Mouse (Mus musculus): ENCODE data around the gene Fkbpl.
A peak's percentile ranks its signal among the peaks of the same experiment; 100 is the strongest.

Fkbpl gene

DNA sequence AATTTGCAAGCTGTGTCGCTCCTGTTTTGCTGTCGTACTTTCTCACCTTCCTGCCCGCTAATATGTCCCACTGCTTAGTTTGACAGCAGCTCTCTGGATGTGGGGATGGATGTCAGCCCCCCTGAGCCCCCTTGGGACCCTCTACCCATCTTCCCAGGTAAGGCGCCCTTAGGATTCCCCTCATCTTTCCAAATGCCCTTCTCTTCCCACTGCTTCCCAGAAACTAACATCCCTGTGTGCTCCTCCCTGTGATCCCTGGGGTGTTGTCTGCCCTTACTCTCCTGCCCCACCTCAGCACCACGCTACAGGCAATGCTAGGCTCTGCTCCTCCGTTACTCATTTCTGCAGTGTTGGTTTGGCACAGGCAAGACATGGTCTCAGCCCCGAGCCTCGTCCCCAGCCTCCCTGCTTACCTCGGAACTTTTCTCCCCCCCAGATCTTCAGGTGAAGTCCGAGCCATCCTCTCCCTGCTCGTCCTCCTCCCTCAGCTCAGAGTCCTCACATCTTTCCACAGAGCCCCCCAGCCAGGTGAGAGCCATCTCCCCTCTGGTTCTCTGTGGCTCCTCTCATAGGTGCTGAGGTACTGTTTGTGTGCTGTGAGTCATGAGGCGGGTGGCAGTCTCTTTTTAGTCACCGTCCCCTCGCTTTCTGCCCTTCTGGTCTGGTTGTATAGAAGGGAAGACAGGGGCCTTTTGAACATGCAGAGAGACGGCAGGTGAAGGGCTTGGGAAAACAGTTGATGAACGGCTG is 3.8 kb downstream of the Fkbpl start:
- no peak for DNase-seq (ENCODE audit: low read depth, low spot score)

DNA sequence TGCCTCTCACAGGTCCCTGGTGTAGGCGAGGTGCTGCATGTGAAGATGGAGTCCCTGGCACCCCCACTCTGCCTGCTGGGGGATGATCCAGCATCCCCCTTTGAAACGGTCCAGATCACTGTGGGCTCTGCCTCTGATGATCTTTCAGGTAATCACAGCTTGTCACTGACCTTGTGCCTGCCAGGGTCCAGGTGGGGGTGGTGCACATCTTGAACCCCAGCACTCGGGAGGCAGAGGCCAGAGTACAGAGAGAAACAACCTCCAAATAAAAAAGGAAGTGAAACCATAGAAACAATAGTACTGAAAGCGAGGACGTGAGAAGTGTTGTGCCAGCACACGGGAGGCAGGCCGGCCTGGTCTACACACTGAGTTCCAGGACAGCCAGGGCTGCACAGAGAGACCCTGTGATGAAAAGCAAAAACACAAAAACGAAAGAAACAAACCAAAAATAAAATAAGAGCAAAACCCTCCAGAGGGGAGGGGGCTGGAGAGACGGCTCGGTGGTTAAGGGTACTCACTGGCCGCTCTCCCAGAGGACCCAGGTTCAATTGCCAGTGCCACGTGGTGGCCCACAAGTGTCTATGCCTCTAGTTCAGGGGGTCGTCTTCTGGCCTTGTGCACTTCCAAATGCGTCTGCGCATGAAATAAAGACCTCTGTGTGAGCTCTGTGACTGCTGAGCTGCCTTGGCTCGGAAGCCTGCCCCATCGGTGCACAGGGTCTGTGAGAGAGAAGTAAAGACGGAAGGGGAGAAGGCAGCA is 4.7 kb downstream of the Fkbpl start:
- DNase-seq (ENCODE audit: low read depth, low spot score) = no peak

DNA sequence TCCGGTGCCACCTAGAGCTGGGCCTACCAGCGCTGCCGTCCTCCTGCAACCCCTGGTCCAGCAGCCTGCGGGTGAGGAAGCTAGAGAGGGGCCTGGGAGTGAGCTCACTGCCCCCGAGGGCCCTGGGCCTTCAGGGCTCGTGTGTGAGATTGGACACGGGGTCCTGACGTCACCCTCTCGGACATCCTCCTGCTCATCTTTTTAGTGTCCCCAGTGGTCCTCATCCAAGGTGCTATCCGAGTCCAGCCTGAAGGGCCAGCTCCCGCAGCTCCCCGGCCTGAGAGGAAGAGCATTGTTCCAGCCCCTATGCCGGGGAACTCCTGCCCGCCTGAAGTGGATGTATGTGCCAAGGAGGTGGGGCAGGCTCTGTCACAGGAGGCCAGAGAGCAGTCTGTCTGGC is 6.2 kb downstream of the Fkbpl start:
- no peak for DNase-seq (ENCODE audit: low read depth, low spot score)

DNA sequence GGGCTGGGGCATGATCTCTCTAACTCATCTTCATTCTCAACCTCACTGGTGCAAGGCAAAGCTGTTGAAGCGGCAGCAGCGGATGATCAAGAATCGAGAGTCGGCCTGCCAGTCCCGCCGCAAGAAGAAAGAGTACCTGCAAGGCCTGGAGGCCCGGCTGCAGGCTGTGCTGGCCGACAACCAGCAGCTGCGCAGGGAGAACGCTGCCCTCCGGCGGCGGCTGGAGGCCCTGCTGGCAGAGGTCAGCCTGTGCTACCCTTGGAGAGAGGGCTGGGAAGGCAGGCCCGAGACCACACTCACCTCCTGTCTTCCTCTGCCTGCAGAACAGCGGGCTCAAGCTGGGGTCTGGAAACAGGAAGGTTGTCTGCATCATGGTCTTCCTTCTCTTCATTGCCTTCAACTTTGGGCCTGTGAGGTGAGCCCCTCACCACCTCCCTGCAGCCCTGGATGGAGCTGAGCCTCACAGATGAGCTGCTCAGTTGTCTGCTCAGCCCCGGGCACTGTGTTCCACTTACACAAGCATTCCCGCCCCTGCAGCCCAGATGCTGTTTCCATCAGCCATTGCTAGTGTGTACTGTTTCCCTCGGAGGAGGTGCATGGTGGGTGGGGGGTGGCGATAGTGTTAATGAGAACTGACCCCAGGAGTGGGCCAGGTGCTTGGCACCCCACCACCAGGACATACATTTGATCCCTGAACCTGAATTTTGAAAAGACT is 7.1 kb downstream of the Fkbpl start:
- DNase-seq (ENCODE audit: low read depth, low spot score) = peak; percentile 32

DNA sequence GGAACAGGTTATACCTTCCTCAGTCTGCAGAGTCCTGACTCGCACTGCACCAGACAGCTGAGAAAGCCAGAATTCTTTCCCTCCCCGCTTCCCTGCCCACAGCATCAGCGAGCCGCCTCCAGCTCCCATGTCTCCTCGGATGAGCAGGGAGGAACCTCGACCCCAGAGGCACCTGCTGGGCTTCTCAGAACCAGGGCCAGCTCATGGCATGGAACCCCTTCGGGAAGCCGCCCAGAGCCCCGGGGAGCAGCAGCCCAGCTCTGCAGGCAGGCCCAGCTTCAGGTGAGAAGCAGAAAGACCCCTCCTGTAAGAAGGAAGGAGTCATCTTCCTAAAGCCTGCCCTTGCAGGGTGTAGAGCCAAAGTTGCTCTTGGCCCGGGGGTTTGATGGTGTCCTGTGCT is 8.0 kb downstream of the Fkbpl start:
- DNase-seq (ENCODE audit: low read depth, low spot score) = no peak

DNA sequence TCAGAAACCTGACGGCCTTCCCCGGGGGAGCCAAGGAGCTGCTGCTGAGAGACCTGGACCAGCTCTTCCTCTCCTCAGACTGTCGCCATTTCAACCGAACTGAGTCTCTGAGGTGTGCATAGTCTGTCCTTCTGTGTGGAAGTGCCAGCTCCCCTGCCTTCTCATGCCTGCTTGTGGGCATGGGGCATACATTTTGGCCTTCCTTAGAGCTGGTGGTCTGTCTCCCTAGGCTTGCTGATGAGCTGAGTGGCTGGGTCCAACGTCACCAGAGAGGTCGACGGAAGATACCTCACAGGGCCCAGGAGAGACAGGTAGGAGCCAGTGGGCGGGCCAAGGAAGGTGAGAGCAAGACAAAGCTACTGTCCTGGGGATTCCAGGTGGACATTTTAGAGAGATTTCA is 8.4 kb downstream of the Fkbpl start:
- no peak for DNase-seq (ENCODE audit: low read depth, low spot score)

DNA sequence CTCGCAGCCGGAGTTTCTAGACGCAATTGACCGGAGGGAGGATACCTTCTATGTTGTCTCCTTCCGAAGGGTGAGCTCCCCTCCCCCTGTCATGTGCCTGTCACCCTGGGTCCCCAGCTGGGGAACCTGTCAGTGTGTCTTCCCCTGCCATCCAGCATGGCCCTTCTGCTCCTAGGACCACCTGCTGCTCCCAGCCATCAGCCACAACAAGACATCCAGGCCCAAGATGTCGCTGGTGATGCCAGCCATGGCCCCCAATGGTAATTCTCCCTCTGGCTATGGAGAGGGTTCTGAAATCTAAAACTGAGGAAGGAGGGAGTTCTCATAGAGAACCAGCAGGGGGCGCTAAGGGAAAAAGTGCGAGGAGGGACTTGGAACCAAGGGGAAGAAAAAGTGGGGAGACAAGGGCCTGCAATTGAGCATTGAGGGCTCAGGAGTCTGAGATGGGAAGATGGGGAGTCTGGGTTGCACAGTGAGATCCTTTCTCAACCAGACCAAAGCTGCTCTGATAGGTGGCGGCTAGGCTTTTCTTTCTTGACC is 9.3 kb downstream of the Fkbpl start:
- DNase-seq (ENCODE audit: low read depth, low spot score) = peak; percentile 45

DNA sequence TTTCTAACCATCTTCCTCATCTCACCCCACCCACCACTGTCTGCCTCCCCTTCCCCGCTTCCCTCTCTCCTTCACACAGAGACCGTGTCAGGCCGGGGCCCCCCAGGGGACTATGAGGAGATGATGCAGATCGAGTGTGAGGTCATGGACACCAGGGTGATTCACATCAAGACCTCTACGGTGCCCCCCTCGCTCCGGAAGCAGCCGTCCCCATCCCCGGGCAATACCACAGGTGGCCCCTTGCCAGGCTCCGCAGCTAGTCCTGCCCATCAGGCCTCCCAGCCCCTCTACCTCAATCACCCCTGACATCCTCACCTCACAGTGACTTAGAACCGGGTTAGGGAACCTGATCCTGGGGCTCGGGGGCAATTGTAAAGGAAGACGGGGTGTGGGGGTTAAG is 9.8 kb downstream of the Fkbpl start:
- DNase-seq (ENCODE audit: low read depth, low spot score) = no peak

DNA sequence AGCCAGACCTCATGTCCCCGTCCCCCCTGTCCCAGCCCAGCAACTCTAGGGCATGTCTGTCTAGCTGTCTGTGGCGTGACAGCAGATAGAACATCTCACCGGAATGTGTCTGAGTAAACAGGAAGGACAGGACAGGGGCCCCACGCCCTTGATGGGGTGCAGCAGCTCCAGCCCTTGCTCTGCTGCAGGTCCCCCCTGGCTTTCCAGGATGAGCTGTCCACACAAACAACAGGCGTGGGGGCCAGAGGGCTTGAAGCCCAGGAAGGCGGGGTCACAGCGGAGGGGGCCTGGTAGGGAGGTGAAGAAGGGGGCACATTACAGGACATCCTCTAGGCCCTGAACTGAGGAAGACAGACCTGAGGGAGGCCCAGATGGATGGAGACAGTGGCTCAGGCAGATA is 10.6 kb downstream of the Fkbpl start:
- no peak for DNase-seq (ENCODE audit: low read depth, low spot score)

DNA sequence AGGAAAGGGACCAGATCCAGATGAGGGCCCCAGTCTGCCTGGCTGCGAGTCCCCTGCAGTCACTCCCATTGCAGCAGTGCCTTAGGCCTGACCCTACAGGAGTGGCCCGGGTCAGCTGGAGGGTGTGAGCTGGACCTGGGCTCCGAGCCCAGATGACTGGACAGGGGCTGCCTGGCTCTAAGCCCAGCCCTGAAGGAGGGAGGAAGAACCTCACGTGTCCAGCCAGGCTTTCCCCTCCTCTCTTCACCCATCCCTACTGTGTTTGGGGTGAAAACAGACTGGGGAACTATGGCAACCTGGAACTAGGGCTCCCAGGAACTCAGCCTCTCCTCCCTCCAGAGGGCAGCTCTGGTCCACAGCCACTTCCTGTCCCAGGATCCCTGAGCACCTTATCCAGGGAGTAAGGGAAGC is 11.0 kb downstream of the Fkbpl start:
- DNase-seq (ENCODE audit: low read depth, low spot score) = no peak

DNA sequence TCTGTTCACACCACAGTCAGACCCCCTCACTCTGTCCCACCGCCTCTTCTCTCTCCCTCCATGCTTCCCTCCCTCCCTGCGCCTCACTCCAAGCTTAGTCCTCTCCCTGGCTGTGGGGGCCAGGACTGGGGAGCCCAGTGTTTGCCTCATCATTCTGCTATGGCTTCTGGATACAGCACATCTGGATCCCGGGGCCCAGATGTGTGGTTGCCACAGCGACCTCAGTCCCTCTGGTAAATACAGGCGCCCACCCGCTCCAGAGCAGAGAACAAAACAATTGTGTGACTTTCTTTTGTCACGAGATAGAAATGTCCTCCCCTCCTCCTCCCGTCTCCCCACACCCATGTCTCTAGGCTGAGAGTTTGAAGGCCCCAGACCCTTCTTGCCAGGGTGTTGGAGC is 12.1 kb downstream of the Fkbpl start:
- DNase-seq (ENCODE audit: low read depth, low spot score) = no peak

DNA sequence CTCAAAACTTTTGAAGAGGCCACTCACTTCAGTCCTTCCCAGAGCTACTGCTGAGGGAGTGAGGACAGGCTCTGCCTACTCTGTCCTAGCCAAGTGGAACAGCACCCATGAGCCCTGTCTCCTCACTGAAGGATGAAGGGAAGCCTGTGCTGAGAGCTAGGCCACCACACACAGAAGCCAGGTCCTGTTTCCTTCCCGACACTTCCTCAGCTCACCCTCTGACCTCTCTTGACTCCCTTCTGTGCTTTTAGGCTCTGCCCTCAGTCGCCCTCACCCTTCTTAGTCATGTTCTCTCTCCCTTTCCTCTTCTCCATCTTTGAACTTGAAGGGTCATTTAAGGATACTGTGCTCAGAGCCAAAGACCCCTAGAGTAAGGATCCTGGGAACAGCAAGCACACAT is 12.7 kb downstream of the Fkbpl start:
- DNase-seq (ENCODE audit: low read depth, low spot score) = no peak

DNA sequence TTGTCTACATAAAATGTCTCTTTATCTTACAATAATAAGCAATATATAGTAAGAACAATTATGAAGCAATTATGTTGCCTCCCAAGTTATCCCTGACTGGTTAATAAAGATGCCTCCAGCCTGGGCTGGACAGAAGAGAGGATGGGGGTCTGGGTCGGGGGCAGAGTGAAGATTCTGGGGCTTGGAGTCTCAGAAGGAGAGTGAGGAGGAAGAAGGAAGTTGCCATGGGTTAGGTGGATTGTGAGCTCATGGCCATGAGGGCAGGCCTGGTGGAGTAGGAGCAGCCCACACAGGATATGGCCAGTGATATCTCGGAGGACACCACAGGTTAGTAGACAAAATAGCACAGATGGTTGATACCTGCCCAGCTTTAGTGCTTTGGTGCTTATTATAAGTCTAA is 13.6 kb downstream of the Fkbpl start:
- no peak for DNase-seq (ENCODE audit: low read depth, low spot score)

DNA sequence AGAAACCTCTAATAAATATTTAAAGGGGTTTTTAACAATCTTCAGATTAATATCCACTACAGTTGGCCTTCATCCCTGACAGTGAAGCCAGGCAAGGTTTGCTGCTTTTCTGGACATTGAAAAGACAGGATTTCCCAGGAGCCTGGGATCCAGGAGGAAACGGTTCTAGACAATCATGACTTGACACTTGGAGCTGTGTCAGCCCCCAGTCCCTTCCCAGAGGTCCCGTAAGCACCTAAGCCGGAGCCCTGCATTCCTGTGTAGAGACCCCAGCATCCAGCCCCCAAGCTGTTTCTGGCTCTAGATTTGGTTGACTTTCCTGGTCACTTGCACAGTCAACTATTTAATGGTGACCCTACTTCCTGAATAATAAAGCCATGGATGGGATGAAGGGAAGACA is 14.0 kb downstream of the Fkbpl start:
- no peak for DNase-seq (ENCODE audit: low read depth, low spot score)

DNA sequence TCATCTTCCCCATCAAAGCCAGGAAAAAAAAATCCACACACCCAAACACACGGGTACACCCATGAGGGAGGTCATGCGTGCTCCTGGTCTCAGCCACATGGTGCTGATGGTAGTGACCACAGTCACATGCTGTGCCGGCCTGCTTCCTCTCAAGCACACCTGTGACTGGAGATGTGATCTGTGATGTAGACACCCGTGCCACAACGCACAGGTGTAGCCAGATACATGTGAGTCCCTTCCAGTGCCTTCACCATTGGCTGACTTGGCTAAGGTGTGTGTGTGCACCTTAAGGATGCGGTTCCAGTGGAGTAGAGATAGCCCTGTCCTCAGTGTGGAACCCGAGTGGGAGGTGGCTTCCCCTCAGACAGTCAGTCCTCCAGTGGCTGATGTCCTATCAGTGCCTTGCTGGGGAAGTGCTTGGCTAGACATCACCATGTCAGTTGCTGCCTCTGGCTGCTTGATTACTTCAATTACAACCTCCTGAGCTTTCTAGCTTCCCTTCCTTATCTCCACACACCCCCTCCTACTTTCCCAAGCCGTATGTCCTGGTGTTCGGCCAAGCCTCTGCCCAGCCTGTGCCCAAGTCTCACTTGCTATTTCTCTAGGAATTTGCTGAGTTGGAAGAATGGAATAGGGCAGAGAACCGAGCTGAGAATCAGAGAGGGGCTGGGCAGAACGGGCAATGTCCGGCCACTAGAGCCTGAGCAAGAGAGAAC is 14.8 kb downstream of the Fkbpl start:
- DNase-seq (ENCODE audit: low read depth, low spot score) = no peak

DNA sequence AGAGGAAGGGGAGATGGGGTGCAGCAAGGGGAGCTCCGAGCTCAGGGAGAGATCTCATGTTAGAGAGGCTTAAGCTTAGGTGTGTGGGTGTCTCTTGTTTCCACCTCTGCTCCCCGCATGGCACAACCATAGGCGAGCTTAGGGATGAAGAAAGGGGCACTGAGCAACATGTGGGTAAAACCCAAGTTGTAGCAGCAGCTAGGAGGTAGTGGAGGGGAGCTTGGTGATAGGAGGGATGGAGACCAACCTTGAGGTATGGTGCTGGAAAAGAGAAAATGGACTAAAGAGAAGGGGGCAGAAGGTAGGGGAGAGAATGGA is 15.3 kb downstream of the Fkbpl start:
- DNase-seq (ENCODE audit: low read depth, low spot score) = no peak

DNA sequence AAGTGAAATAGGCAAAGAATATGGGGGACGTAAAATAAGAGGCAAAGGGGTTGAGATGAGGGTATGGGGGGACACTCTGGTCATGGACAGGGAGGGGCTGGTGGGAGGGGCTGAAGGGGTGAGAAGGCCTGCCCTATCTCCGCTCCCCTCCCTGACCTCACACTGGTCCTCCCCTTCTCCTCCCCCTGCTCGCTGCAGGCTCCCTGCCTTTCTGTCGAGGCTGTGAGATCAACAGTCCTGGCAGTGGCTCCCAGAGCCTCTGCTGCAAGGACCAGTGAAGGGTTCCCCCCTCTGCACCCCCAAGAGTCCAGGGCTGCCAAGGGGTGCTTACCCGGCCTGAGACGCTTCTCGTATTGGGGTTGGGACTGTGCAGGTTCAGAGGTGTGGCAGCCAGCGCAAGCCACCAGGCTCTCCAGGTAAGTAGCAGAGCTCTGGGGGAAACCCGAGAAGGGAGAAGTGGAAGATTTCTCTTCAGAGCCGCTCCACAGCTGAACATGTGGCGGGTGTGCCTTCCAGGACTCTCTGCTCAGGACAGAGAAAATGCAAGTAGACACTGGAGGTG is 15.8 kb downstream of the Fkbpl start:
- DNase-seq (ENCODE audit: low read depth, low spot score) = no peak

DNA sequence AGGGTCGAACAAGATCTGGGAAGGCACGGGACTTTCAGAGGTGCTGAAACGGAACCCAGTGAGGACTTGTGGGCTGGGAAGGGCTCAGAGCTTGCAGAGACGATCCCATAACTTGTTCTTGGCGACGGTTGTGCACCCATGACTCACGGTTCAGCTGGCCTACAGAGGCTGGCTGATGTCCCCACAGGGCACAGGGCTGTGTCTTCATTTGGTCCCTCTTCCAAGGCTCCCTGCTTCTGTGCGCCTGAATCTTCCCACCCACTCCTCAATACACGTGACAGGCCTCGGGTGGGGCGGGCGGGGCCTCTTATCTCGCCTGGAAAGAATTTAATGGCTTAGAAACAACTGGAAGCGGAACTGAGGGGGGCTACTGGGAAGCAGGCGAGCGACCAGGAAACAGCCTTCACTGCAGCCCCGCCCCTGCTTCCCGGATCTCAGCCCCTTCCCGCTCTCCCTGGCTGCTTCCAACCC is 16.6 kb downstream of the Fkbpl start:
- no peak for DNase-seq (ENCODE audit: low read depth, low spot score)

DNA sequence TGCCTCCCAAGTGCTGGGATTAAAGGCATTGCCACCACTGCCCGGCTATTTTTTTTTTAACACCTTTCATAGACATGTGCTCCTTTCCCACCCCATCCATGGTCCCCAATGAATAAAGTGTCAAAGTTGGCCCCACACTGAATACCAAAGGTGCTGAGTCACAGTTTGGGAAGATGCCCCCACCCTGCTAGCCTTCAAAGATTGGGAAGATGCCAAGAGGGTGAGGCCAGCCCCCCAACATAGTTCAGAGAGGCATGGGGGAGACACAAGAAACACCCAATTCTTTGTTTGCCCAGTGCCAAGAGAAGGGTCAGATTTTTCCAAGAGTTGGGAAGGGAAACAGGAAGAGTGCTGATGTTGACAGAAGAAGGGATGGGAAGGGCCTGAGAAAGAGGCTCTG is 17.9 kb downstream of the Fkbpl start:
- DNase-seq (ENCODE audit: low read depth, low spot score) = no peak

DNA sequence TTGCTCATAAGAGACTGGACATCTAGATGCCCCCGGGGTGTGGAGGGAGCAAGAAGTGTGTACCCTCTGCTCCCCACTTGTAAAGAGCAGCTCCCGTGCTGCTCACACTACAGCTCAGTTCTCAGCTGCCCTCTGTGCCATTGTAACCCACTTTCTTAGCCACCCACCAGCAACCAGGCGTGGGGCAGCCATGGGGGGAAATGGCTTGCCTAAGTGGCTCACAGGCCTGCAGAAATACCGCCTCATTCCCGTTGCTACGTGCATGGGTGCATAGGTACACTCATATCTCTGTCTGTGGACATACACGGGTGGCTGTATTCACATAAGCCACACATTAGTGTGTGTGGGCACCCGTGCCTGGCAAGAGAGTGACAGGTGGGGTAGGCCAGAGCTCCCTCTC is 18.4 kb downstream of the Fkbpl start:
- DNase-seq (ENCODE audit: low read depth, low spot score) = no peak

DNA sequence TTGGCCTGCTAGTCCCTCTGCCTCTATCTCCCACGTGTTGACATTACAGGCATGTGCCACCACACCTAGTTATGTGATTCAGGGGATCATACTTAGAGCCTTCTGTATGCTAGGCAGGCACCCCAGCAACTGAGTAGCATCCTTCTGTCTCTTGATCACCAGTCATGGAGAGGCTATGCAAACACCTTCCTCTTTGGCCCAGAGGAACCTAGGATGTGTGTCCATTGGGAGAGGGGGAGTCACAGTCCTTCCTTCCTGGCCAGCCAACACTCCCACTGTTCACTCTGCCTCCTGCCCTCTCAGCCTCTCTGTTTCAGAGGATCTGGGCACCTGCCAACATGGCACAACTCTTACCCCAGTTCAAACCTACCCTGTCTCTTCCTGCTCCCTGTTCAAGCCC is 19.0 kb downstream of the Fkbpl start:
- no peak for DNase-seq (ENCODE audit: low read depth, low spot score)

DNA sequence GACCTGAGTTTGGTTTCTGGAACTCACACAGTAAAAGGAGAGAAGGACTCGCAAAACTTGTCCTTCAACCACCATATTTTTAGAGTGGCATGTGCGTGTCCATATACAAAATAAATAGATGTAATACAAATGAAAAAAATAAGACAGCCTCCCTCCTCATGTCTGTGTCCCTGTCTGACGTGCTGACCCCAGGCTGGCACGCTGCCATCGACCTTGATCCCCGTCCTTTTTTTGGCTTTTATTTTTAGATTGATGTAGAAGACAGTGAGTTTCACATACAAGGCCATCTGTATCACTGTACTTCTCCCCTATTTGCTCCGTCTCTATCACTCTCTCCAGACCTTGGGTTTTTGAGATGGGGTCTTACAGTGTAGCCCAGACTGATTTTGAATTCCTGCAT is 19.9 kb downstream of the Fkbpl start:
- DNase-seq (ENCODE audit: low read depth, low spot score) = no peak
